Mouse (Mus musculus): Measurements from ENCODE around the gene Itgb7. TPM values are rescaled to one million over a fixed set of nuclear protein-coding genes. Genes with fewer than 3 reads are reported as not detected.
"Not testable (repeated sequence)": the region's sequence is repeated elsewhere in the genome, so short reads cannot be mapped to it uniquely, and the experiment has no call there.

The Itgb7 gene
- total RNA-seq, 2 experiments from 2014 or later: 0.41 to 1.2 TPM

DNA sequence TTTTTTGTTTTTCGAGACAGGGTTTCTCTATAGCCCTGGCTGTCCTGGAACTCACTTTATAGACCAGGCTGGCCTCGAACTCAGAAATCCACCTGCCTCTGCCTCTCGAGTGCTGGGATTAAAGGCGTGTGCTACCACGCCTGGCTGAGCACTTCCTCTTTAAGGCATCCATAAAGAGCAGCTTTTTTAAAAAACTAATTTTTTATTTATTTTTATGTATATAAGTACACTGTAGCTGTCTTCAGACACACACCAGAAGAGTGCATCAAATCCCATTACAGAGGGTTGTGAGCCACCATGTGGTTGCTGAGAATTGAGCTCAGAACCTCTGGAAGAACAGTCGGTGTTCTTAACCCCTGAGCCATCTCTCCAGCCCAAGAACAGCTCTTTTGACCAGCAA is 6.1 kb downstream of the Itgb7 start:
- not testable (repeated sequence) for DNase-seq

DNA sequence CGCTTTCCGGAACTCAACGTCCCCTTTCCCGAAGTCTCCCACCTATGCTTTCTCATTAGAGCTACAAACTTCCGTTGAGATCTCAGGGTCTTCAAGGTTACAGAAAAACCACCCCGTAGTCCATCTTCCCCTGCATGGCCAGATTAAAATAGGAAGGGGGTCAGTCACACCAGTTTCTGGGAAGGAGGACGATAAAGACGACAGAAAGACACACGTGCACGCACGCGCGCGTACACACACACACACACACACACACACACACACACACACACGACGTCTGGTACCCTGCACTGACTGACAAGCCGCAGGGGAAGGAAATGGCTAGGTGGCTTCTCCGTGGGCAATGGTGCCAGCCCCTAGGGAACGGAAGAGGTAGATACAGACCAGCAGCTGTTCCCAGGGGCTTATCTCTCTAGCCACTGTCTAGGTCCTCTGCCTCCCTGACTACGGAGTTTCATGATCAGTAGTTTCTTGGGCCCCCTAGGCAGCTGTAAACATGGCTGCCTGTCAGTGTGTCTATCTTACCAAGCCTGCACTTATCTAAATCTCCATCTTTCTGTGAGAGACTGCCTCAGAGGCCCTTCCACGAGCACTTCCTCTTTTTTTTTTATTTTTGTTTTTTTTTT is 6.6 kb downstream of the Itgb7 start:
- no peak for DNase-seq

DNA sequence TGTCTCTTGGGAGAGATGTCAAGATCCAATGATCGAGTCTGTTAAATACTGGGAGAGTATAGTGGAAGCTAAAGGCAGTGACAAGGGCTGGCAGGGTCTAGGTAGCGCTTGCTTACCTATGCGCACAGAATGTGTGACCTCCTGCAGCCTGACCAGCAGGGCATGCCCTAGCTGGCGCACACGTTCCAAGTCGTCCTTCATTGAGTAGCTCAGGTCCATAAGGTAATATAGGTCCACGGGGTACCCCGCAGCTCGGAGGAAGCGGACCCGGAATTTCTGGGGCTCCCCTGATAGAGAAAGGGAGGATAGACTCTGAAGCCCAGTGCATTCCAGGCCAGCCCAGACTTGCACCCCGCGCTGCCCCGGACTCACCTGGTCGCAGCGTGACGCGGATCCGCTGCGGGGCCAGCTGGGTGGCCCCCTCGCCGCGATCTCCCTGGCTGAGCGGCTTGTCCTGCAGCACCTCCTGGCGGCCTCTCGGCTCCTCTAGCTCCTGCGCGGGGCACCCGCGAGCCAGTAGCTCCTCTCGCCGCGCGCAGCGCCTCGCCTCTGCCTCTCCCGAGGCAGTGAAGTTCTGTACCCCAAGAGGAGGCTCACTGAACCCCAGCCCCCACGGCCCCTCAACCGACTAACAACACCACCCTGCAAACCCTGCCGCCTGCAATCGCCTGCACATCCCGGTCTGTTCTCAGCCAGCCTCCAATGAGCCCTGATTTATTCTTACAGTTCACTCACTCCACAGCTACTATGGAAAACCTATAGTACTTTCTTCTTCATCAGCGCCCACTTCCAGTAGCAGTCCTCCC is 7.4 kb downstream of the Itgb7 start:
- peak; percentile 76 for DNase-seq

GRCm38 (mm10) chr15:102222386-102222785 is 9.4 kb downstream of the Itgb7 start:
- no peak for DNase-seq

- no peak for DNase-seq
Observed at GRCm38 (mm10) chr15:102217325-102217724, 14.4 kb downstream of the Itgb7 start.

GRCm38 (mm10) chr15:102216459-102217228 is 15.1 kb downstream of the Itgb7 start:
- DNase-seq: no peak

GRCm38 (mm10) chr15:102215624-102216023 is 16.1 kb downstream of the Itgb7 start:
- DNase-seq: no peak

DNA sequence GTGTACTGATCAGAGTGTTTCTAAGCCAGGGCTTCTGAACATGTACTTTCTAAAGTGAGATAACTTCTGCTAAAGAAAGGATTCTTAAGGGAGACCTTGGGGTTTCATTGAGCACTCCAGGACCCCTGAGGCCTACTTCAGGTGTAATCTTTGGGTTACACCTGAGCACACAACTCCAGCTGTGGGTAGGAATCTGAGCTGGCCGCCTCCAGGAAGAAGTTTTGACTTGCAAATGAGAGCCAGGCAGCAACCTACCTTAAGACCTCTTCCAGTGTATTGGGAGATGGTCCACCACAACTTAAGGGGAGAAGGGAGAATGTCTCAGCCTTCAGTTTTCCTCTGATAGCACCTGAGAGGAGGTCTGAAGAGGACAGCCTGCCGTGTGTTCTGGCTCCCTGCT is 17.6 kb downstream of the Itgb7 start:
- no peak for DNase-seq

- DNase-seq: no peak
Observed at GRCm38 (mm10) chr15:102211895-102212294, 19.8 kb downstream of the Itgb7 start.

DNA sequence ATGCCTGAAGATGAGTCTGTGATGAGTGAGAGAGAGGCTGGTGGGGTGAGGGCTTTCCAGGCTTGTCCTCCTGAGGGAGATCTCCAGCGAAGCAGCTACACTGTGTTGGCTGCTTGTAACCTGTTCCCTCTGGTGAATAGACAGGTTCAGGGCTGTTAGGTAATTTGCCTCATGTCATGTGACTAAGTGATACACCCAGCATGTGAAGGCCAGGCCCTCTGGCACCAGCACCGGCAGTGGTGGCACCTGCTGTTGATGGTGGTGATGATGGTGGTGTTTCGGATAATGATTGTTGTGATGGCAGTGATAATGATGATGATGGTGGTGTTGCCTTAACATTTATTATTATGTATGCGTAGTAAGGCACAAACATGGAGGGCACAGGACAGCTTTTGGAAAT is 20.9 kb downstream of the Itgb7 start:
- DNase-seq: no peak

GRCm38 (mm10) chr15:102209114-102209513 is 22.6 kb downstream of the Itgb7 start:
- no peak for DNase-seq

DNA sequence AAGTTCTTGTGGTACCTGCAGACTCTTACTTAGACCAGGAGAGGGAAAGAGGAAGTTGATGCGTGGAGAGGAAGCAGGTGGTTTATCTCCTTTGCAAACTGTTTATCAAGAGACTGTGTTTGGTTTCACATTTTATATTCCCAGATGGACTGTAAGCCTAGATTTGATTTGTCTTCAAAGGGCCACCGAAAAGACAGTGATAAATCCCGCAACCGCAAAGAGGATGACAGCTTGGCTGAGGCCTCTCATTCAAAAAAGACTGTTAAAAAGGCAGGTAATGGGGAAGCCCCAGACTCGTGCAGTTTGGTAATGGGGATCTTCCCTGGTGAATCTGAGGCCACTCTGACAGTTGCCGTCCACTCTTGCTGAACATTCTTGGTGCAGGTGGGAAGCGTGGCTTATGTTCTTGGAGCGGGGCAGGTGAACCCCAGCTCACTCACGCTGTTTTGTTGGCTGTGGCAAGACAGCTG is 23.6 kb downstream of the Itgb7 start:
- DNase-seq: no peak

DNA sequence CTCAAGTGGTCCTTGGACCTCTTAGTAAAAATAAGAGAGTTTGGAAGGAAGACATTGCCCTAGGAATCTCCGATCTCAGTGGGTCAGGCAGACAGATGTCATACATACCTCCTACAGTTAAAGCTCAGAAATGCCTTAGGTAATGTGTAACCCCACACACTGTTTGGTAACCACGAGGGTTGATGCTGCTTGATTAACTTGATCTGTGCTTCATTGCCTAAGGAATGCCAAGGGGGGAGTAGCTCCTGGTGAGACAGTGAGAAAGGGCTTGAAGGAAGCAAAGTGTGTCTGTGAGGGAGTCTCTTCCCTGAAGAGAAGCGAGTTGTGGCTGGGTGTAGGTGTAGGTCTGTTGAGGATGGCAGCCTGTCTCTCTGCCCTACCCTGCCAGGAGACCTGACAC is 24.4 kb downstream of the Itgb7 start:
- no peak for DNase-seq

- DNase-seq: no peak
Observed at GRCm38 (mm10) chr15:102205779-102206178, 26.0 kb downstream of the Itgb7 start.

DNA sequence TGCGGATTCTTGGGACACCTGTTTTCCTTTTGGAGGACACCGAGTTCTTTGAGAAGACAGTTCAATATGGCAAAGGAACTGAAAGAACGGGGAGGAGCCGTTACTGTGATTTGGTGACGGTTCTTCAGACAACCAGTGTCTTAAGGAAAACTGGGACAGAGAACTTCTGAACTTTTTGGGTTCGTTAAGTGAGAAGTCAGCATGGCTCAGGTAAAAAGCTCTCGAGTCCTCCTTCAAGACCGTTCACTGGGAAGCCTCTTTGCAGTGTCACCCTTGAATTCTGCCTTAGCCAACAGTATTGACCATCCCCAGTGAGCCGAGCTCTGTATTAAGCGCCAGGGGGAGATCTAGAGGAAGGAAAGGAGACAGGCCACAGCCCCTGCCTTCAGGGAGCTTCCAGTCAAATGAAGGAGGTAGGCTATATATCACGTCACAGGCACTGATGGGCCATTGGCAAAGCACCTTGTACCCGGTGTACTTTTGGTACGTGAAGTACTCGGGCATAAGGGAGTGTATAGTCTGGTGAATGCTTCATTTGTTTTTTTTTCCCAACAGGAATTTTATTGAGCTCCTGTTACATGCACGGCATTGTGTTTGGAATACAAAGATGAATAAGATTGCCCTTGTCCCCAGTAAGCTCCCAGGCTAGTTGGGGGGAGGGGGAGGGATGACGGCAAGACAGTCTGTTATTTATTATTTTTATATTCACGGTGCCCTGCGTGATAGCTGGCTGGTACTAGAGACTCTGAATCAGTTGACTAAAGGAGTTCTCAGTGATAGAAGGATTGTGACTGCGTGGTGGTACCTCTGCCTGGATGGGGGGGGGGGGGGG is 26.9 kb downstream of the Itgb7 start, which contains the start of gene Csad:
Csad (minus strand) TSS at position 51 of the 832 bp plus-strand sequence.
- DNase-seq: no peak

GRCm38 (mm10) chr15:102203835-102204381 is 27.8 kb downstream of the Itgb7 start:
- peak; percentile 70 for DNase-seq

DNA sequence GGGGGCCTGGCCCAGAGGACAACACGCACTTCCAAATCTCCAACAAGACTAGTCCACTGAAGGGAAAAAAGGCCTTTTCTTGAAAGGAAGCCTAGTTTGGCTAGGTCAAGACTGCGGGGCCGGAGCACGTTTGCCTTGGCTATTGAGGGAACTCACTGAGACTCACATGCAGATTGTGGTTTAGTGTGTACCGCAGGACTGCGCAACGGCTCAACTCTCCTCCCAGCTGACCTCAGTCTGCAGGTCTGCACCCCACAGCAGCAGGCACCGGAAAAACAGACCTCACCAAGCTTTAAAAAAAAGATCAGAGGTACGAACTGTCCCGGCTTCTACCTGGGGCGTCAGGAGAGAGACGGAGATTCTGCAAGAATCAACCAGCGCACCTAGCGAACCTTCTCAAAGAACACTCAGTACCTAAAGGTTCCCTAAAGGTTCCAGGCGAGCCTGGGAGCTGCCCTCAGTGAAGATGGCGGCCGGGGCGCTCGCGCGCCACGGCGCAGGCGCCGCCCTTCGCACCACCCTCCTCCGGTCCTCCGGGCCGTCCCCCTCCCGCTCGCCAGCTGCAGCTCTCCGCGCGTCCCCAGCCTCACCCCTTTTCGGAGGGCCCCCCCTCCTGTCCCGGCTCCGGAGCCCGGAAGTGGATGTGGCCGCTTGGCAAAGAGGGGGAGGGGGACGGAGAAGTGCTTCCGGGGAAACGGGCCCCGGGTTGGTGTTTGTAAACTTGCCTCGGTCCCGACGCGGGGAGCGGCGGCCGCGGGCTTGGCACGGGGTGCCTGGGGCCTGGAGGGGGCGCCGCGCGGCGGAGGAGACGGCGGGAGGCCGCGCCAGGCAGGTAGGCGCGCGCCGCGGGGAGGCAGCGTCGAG is 28.5 kb downstream of the Itgb7 start, which contains the start of gene Zfp740:
Zfp740 (plus strand) TSS at position 279 of the 864 bp plus-strand sequence.
- peak; percentile 99 for DNase-seq

- no peak for DNase-seq
Observed at GRCm38 (mm10) chr15:102198841-102199240, 32.9 kb downstream of the Itgb7 start.

DNA sequence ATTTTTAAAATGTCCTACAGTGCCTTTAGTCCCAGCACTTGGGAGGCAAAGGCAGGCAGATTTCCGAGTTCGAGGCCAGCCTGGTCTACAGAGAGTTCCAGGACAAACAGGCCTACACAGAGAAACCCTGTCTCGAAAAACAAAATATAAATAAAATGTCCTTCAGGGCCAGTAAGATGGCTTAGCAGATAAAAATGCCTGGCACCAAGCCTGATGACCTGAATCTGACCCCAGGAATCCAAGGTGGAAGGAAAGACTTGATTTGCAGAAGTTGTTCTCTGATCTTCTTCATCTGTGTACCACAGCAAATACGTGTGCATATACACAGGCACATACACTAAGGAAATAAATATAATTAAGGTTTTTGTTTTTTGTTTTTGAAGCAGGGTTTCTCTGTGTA is 36.4 kb downstream of the Itgb7 start:
- no peak for DNase-seq

DNA sequence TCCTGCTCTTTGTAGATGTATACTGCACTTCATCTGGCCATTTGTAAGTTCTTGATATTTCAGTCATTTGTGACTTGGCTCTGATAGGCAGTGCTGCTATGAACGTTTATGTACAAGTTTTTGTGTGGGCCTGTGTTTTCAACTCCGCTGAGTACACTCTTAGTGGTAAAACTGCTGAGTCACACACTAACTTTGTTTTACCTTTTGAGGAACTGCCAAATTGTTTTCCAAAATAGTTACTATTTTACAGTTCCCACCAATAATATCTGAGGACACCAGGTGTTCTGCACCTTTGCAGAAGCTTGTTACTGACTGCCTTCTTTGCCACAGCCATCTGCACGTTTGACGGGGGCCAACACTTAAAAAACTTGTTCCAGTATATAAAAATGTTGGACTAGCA is 37.3 kb downstream of the Itgb7 start:
- DNase-seq: no peak
